Mouse (Mus musculus): ENCODE data around the gene Prss41. TPM values are rescaled to one million over a fixed set of nuclear protein-coding genes. Genes with fewer than 3 reads are reported as not detected.
A peak's percentile ranks its signal among the peaks of the same experiment; 100 is the strongest.

The Prss41 gene
- polyA plus RNA-seq, 1 experiment from 2014 or later: 2.2 TPM

GRCm38 (mm10) chr17:23820731-23821130, 23.2 kb downstream of the Prss41 start:
- 93% methylated on average over 5 of the region's 5 CpGs for WGBS
- no peak overlapping the region for H3K4me3 ChIP-seq (replicated peaks; ENCODE audit: low read depth, low read length)
- peaks cover 99% of the 10 kb centered on the region for H3K36me3 ChIP-seq (ENCODE audit: control insufficient read depth, insufficient read depth, low read length)
- ATAC-seq (ENCODE audit: low FRiP score, low TSS enrichment) (no peak), DNase-seq (no peak)
- H3K9me3 ChIP-seq (ENCODE audit: control insufficient read depth, low read length): peaks cover 20% of the 10 kb centered on the region
- H3K27ac ChIP-seq (replicated peaks; ENCODE audit: low read depth, low read length): no peak overlapping the region
- no peak overlapping the region for H3K9ac ChIP-seq (replicated peaks; ENCODE audit: low read length)
- no peaks in the 10 kb centered on the region for H3K27me3 ChIP-seq (ENCODE audit: control insufficient read depth, insufficient read depth, low read length)
- no peak overlapping the region for H3K4me2 ChIP-seq (ENCODE audit: low read length)
- no peaks in the 10 kb centered on the region for H3K4me1 ChIP-seq (ENCODE audit: control insufficient read depth, insufficient read depth, low read length)

- peaks cover 26% of the 10 kb centered on the region for H3K9me3 ChIP-seq (ENCODE audit: control insufficient read depth, low read length)
- no peak overlapping the region for H3K27ac ChIP-seq (replicated peaks; ENCODE audit: low read depth, low read length)
- no peak for ATAC-seq (ENCODE audit: low FRiP score, low TSS enrichment)
- peaks cover 99% of the 10 kb centered on the region for H3K36me3 ChIP-seq (ENCODE audit: control insufficient read depth, insufficient read depth, low read length)
- H3K4me1 ChIP-seq (ENCODE audit: control insufficient read depth, insufficient read depth, low read length): no peaks in the 10 kb centered on the region
- no peak for DNase-seq
- WGBS: 99% methylated on average over 25 of the region's 25 CpGs
- no peaks in the 10 kb centered on the region for H3K27me3 ChIP-seq (ENCODE audit: control insufficient read depth, insufficient read depth, low read length)
- no peak overlapping the region for H3K4me3 ChIP-seq (replicated peaks; ENCODE audit: low read depth, low read length)
- no peak overlapping the region for H3K4me2 ChIP-seq (ENCODE audit: low read length)
- H3K9ac ChIP-seq (replicated peaks; ENCODE audit: low read length): no peak overlapping the region
Observed at GRCm38 (mm10) chr17:23819235-23819634, 24.7 kb downstream of the Prss41 start.

GRCm38 (mm10) chr17:23818579-23818978, 25.4 kb downstream of the Prss41 start:
- H3K9ac ChIP-seq (replicated peaks; ENCODE audit: low read length): no peak overlapping the region
- no peak overlapping the region for H3K27ac ChIP-seq (replicated peaks; ENCODE audit: low read depth, low read length)
- peaks cover 26% of the 10 kb centered on the region for H3K9me3 ChIP-seq (ENCODE audit: control insufficient read depth, low read length)
- no peak for ATAC-seq (ENCODE audit: low FRiP score, low TSS enrichment)
- DNase-seq: no peak
- no peak overlapping the region for H3K4me2 ChIP-seq (ENCODE audit: low read length)
- WGBS: 99% methylated on average over 8 of the region's 8 CpGs
- peaks cover 99% of the 10 kb centered on the region for H3K36me3 ChIP-seq (ENCODE audit: control insufficient read depth, insufficient read depth, low read length)
- H3K4me3 ChIP-seq (replicated peaks; ENCODE audit: low read depth, low read length): no peak overlapping the region
- no peaks in the 10 kb centered on the region for H3K4me1 ChIP-seq (ENCODE audit: control insufficient read depth, insufficient read depth, low read length)
- no peaks in the 10 kb centered on the region for H3K27me3 ChIP-seq (ENCODE audit: control insufficient read depth, insufficient read depth, low read length)

- Histone ChIP-seq H3K27ac (replicated peaks; ENCODE audit: low read depth, low read length) (no peak overlapping the region), H3K4me3 (replicated peaks; ENCODE audit: low read depth, low read length) (no peak overlapping the region), H3K36me3 (ENCODE audit: control insufficient read depth, insufficient read depth, low read length) (peaks cover 98% of the 10 kb centered on the region), H3K4me1 (ENCODE audit: control insufficient read depth, insufficient read depth, low read length) (no peaks in the 10 kb centered on the region), H3K27me3 (ENCODE audit: control insufficient read depth, insufficient read depth, low read length) (no peaks in the 10 kb centered on the region), H3K9ac (replicated peaks; ENCODE audit: low read length) (no peak overlapping the region), H3K4me2 (ENCODE audit: low read length) (no peak overlapping the region), H3K9me3 (ENCODE audit: control insufficient read depth, low read length) (peaks cover 26% of the 10 kb centered on the region)
- DNase-seq (no peak), ATAC-seq (ENCODE audit: low FRiP score, low TSS enrichment) (no peak)
- 99% methylated on average over 16 of the region's 16 CpGs for WGBS
Observed at GRCm38 (mm10) chr17:23815641-23816040, 28.3 kb downstream of the Prss41 start.

GRCm38 (mm10) chr17:23807918-23808317, 36.1 kb downstream of the Prss41 start:
- H3K36me3 ChIP-seq (ENCODE audit: control insufficient read depth, insufficient read depth, low read length): peaks cover 61% of the 10 kb centered on the region
- 100% methylated on average over 3 of the region's 3 CpGs for WGBS

DNA sequence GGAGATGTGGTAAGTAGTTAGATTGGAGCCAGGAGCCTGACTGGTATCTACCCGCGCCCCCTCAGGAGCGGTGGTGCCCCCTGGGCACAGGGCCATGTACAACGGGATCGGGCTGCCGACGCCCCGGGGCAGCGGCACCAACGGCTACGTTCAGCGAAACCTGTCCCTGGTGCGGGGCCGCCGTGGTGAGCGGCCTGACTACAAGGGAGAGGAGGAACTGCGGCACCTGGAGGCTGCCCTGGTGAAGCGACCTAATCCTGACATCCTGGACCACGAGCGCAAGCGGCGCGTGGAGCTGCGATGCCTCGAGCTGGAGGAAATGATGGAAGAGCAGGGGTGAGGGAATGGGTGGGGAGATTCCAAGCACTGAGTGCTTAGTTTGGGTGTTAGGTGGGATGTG, 37.1 kb downstream of the Prss41 start:
- H3K9ac ChIP-seq (replicated peaks; ENCODE audit: low read length): no peak overlapping the region
- peaks cover 50% of the 10 kb centered on the region for H3K36me3 ChIP-seq (ENCODE audit: control insufficient read depth, insufficient read depth, low read length)
- H3K4me3 ChIP-seq (replicated peaks; ENCODE audit: low read depth, low read length): no peak overlapping the region
- WGBS: 79% methylated on average over 25 of the region's 25 CpGs
- H3K4me2 ChIP-seq (ENCODE audit: low read length): peak overlapping the region; percentile 19; the same call in 1 of the 2 replicates
- peaks cover 31% of the 10 kb centered on the region for H3K4me1 ChIP-seq (ENCODE audit: control insufficient read depth, insufficient read depth, low read length)
- H3K27ac ChIP-seq (replicated peaks; ENCODE audit: low read depth, low read length): 0 out of 2 replicates have a peak overlapping the region, but pooled peaks have one; percentile 20
- no peaks in the 10 kb centered on the region for H3K9me3 ChIP-seq (ENCODE audit: control insufficient read depth, low read length)
- ATAC-seq (ENCODE audit: low FRiP score, low TSS enrichment): no peak
- DNase-seq: no peak
- no peaks in the 10 kb centered on the region for H3K27me3 ChIP-seq (ENCODE audit: control insufficient read depth, insufficient read depth, low read length)

More at GRCm38 (mm10) chr17:23807918-23808317, 36.1 kb downstream of the Prss41 start:
- no peak for ATAC-seq (ENCODE audit: low FRiP score, low TSS enrichment)
- Histone ChIP-seq H3K27ac (replicated peaks; ENCODE audit: low read depth, low read length) (no peak overlapping the region), H3K4me1 (ENCODE audit: control insufficient read depth, insufficient read depth, low read length) (peaks cover 27% of the 10 kb centered on the region), H3K9ac (replicated peaks; ENCODE audit: low read length) (no peak overlapping the region), H3K4me2 (ENCODE audit: low read length) (no peak overlapping the region), H3K27me3 (ENCODE audit: control insufficient read depth, insufficient read depth, low read length) (no peaks in the 10 kb centered on the region), H3K9me3 (ENCODE audit: control insufficient read depth, low read length) (no peaks in the 10 kb centered on the region), H3K4me3 (replicated peaks; ENCODE audit: low read depth, low read length) (no peak overlapping the region)
- DNase-seq: no peak

DNA sequence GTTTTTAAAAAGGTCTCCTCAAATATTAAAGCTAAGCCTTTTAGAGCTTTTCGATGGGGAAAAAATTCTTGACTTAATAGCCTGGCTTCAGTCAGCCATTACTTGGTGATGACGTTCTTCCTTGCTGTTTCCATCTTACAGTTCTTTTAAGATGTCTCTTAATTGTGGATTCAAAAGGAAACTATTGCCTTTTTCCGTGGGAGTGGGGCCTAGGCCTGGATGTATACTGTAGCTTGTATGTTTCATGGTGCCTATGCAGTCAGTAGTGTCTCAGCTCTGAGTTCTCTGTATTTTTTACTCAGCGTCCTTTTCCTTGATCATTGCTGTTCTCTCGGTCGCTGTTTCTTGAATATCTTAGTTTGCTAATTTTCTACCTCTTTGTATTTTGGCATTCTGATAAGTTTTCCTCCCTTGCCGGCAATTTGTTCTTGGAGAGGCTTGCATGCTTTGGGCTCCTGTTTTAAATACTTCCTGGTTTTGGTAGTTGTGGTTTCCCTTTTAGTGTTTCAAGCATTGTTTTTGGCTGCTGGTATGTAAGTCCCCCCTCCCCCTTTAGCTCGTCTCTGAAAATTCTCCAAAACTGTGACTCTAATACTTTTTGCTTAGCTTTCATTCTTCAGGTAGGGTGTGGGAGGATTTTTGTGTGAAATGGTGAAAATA, 39.4 kb downstream of the Prss41 start:
- peak overlapping the region; percentile 87 for H3K9ac ChIP-seq (replicated peaks; ENCODE audit: low read length)
- WGBS: 4% methylated on average over 8 of the region's 8 CpGs
- peak overlapping the region; percentile 99 for H3K4me3 ChIP-seq (replicated peaks; ENCODE audit: low read depth, low read length)
- DNase-seq (no peak), ATAC-seq (ENCODE audit: low FRiP score, low TSS enrichment) (no peak)
- H3K9me3 ChIP-seq (ENCODE audit: control insufficient read depth, low read length): no peaks in the 10 kb centered on the region
- no peak overlapping the region for H3K27ac ChIP-seq (replicated peaks; ENCODE audit: low read depth, low read length)
- H3K27me3 ChIP-seq (ENCODE audit: control insufficient read depth, insufficient read depth, low read length): no peaks in the 10 kb centered on the region
- H3K4me1 ChIP-seq (ENCODE audit: control insufficient read depth, insufficient read depth, low read length): peaks cover 31% of the 10 kb centered on the region
- peak overlapping the region; percentile 74 for H3K4me2 ChIP-seq (ENCODE audit: low read length)
- H3K36me3 ChIP-seq (ENCODE audit: control insufficient read depth, insufficient read depth, low read length): peaks cover 27% of the 10 kb centered on the region

- H3K9ac ChIP-seq (replicated peaks; ENCODE audit: low read length): peak overlapping the region; percentile 87
- WGBS: under 1% methylated on average over 57 of the region's 83 CpGs
- peak overlapping the region; percentile 74 for H3K4me2 ChIP-seq (ENCODE audit: low read length)
- no peaks in the 10 kb centered on the region for H3K9me3 ChIP-seq (ENCODE audit: control insufficient read depth, low read length)
- H3K36me3 ChIP-seq (ENCODE audit: control insufficient read depth, insufficient read depth, low read length): peaks cover 17% of the 10 kb centered on the region
- DNase-seq (peak; percentile 96), ATAC-seq (ENCODE audit: low FRiP score, low TSS enrichment) (peak; percentile 74)
- peaks cover 31% of the 10 kb centered on the region for H3K4me1 ChIP-seq (ENCODE audit: control insufficient read depth, insufficient read depth, low read length)
- no peaks in the 10 kb centered on the region for H3K27me3 ChIP-seq (ENCODE audit: control insufficient read depth, insufficient read depth, low read length)
- peak overlapping the region; percentile 99 for H3K27ac ChIP-seq (replicated peaks; ENCODE audit: low read depth, low read length)
- peak overlapping the region; percentile 99 for H3K4me3 ChIP-seq (replicated peaks; ENCODE audit: low read depth, low read length)
Observed at GRCm38 (mm10) chr17:23803366-23804041, 40.5 kb downstream of the Prss41 start.

All from midbrain, embryonic 14.5 days (tissue).